Mouse (Mus musculus) urinary bladder, postnatal 36 days (tissue): Measurements from ENCODE around the gene Anapc7.

ENCODE experiments used
- DNase-seq, 2 experiments: peaks; one replicate each; pipeline ENCODE4 v3.0.0; 2022; ENCODE audit warnings: low spot score in 2 of 2, mixed read lengths in 1 of 2

Anapc7 gene

GRCm38 (mm10) chr5:122421271-122422068 is at the start of gene Anapc7:
TSS of gene Anapc7 (plus strand) at chr5:122421693.
- DNase-seq: no peak

GRCm38 (mm10) chr5:122372192-122372769 is 49.2 kb upstream of the Anapc7 start, which contains the start of gene Fam216a:
TSS of gene Fam216a (minus strand) at chr5:122372364.
- DNase-seq: peak; percentile 99

GRCm38 (mm10) chr5:122372878-122373277 is 48.6 kb upstream of the Anapc7 start:
- DNase-seq: no peak

- no peak for DNase-seq
Measured at GRCm38 (mm10) chr5:122377101-122377833, 44.2 kb upstream of the Anapc7 start.

GRCm38 (mm10) chr5:122378171-122378570 is 43.3 kb upstream of the Anapc7 start:
- no peak for DNase-seq

GRCm38 (mm10) chr5:122379374-122380155 is 41.9 kb upstream of the Anapc7 start:
- peak; percentile 33 to 55 for DNase-seq

GRCm38 (mm10) chr5:122390006-122390405 is 31.5 kb upstream of the Anapc7 start:
- no peak for DNase-seq

GRCm38 (mm10) chr5:122390671-122391070 is 30.8 kb upstream of the Anapc7 start:
- no peak for DNase-seq

GRCm38 (mm10) chr5:122391178-122391785 is 30.2 kb upstream of the Anapc7 start:
- no peak for DNase-seq

GRCm38 (mm10) chr5:122391786-122392180 is 29.7 kb upstream of the Anapc7 start, which contains the start of gene Arpc3:
TSS of gene Arpc3 (plus strand) at chr5:122391878.
- peak; percentile 84 to 87 for DNase-seq

- peak in 1 of 2 experiments; percentile 20 for DNase-seq
Measured at GRCm38 (mm10) chr5:122392227-122393004, 29.1 kb upstream of the Anapc7 start.

GRCm38 (mm10) chr5:122393887-122394286 is 27.6 kb upstream of the Anapc7 start:
- peak; percentile 50 to 65 for DNase-seq

- no peak for DNase-seq
Measured at GRCm38 (mm10) chr5:122396791-122397190, 24.7 kb upstream of the Anapc7 start.

GRCm38 (mm10) chr5:122397495-122397894 is 24.0 kb upstream of the Anapc7 start:
- DNase-seq: no peak

- no peak for DNase-seq
Measured at GRCm38 (mm10) chr5:122399871-122400270, 21.6 kb upstream of the Anapc7 start.

GRCm38 (mm10) chr5:122400628-122401302 is 20.7 kb upstream of the Anapc7 start:
- DNase-seq: peak; percentile 29 to 72

GRCm38 (mm10) chr5:122401303-122401640 is 20.2 kb upstream of the Anapc7 start:
- peak; percentile 59 to 68 for DNase-seq

- DNase-seq: no peak
Measured at GRCm38 (mm10) chr5:122402160-122402559, 19.3 kb upstream of the Anapc7 start.

GRCm38 (mm10) chr5:122402772-122403171 is 18.7 kb upstream of the Anapc7 start:
- peak in 1 of 2 experiments; percentile 51 for DNase-seq

GRCm38 (mm10) chr5:122403362-122403761 is 18.1 kb upstream of the Anapc7 start:
- no peak for DNase-seq
